Mouse (Mus musculus): Measurements from ENCODE around the gene Ipcef1.

- TF ChIP-seq MAFK (IDR thresholded peaks at IDR 0.05; ENCODE audit: insufficient replicate concordance, low read length), result 0 out of 2 replicates have a peak, but pooled peaks have one; percentile 32
- TF ChIP-seq E2F4 (IDR thresholded peaks at IDR 0.05; ENCODE audit: insufficient replicate concordance, low read depth, low read length), result no peak
- TF ChIP-seq CTCF (conservative IDR thresholded peaks at IDR 0.05 in 1 of 2, IDR thresholded peaks at IDR 0.05 in 1 of 2; ENCODE audit: low read depth in 2 of 2, low read length in 2 of 2), result no peak
- TF ChIP-seq MAZ (IDR thresholded peaks at IDR 0.05; ENCODE audit: low read depth, low read length), result no peak
- no peak for TF ChIP-seq NELFE (IDR thresholded peaks at IDR 0.05; ENCODE audit: low read depth, low read length)
- no peak for TF ChIP-seq POLR2A (IDR thresholded peaks at IDR 0.05; ENCODE audit: low read depth, low read length)
- no peak for TF ChIP-seq TBP (conservative IDR thresholded peaks at IDR 0.05; ENCODE audit: low read depth, low read length)
- peak; percentile 70 for TF ChIP-seq JUN (IDR thresholded peaks at IDR 0.05; ENCODE audit: insufficient read depth, low read depth, low read length)
- TF ChIP-seq POLR2AphosphoS2 (IDR thresholded peaks at IDR 0.05; ENCODE audit: low read depth, low read length), result no peak
Observed at GRCm38 (mm10) chr10:7074231-7074630, 22.0 kb upstream of the Ipcef1 start.

Measured in CH12.LX (cell line).